Mouse (Mus musculus): ENCODE results near the gene Olfr916.
A peak's percentile ranks its signal among the peaks of the same experiment; 100 is the strongest.

The Olfr916 gene

GRCm38 (mm10) chr9:38659775-38660174 is at the start of gene Olfr916:
TSS of gene Olfr916 (minus strand) at chr9:38659875.
- no peak for DNase-seq (ENCODE audit: low read depth, low spot score)

- DNase-seq (ENCODE audit: low read depth, low spot score): no peak
Observed at GRCm38 (mm10) chr9:38674501-38674900, 14.8 kb upstream of the Olfr916 start, which contains the start of gene Olfr918. TSS of gene Olfr918 (minus strand) at chr9:38674601.

- DNase-seq (ENCODE audit: low read depth, low spot score): no peak
Observed at GRCm38 (mm10) chr9:38672887-38673286, 13.2 kb upstream of the Olfr916 start.

- no peak for DNase-seq (ENCODE audit: low read depth, low spot score)
Observed at GRCm38 (mm10) chr9:38665742-38666141, 6.1 kb upstream of the Olfr916 start, which contains the start of gene Olfr917. TSS of gene Olfr917 (minus strand) at chr9:38665842.

- DNase-seq (ENCODE audit: low read depth, low spot score): peak; percentile 77
Observed at GRCm38 (mm10) chr9:38632406-38632805, 27.3 kb downstream of the Olfr916 start.

All from R1 (cell line).